ENCODE assay signal across 15 mouse cellular contexts in genomic region chr2:38144067-38144779, GRCm38 (mm10).
A peak's percentile ranks its signal among the peaks of the same experiment; 100 is the strongest.
DNase-seq lines count a peak whose midpoint lies in the region; ATAC-seq and TF ChIP-seq lines count a peak whose summit lies in the region.
"Had no signal": no experiment of that assay in that cellular context is flagged by ENCODE, and none has a peak within 500 bp of the region (broad histone marks: within the 10 kb centered on the region; RNA-seq: fewer than 3 reads in every experiment).

No protein-coding gene starts in this region.

- H3K36me3 ChIP-seq in forebrain, embryonic 14.5 days (ENCODE audit: control insufficient read depth, insufficient read depth, low read length): no peaks in the 10 kb centered on the region
- no peaks in the 10 kb centered on the region for H3K36me3 ChIP-seq in midbrain, embryonic 11.5 days (ENCODE audit: control insufficient read depth, insufficient read depth, low read length)
- H3K36me3 ChIP-seq: limb, embryonic 15.5 days had no signal

- H3K27me3 ChIP-seq in forebrain, embryonic 14.5 days (replicated peaks; ENCODE audit: control insufficient read depth, insufficient read depth, low read length): no peaks in the 10 kb centered on the region
- H3K27me3 ChIP-seq in midbrain, embryonic 11.5 days (ENCODE audit: control insufficient read depth, insufficient read depth, low read length): 0 out of 2 replicates have a peak, but pooled peaks cover 3% of the 10 kb centered on the region
- H3K27me3 ChIP-seq: limb, embryonic 15.5 days had no signal

- 4% methylated on average over 8 of the region's 8 CpGs for WGBS in forebrain, embryonic 14.5 days
- WGBS in midbrain, embryonic 11.5 days: 15% methylated on average over 8 of the region's 8 CpGs

- H3K4me3 ChIP-seq in cortical plate, adult 2 months (ENCODE audit: insufficient read depth, low read length): no peak overlapping the region
- H3K4me3 ChIP-seq in forebrain, embryonic 14.5 days (ENCODE audit: low read depth, low read length): no peak overlapping the region
- no peak overlapping the region for H3K4me3 ChIP-seq in midbrain, embryonic 11.5 days (ENCODE audit: low read depth, low read length)
- H3K4me3 ChIP-seq: erythroblast, embryonic 14.5 days; limb, embryonic 15.5 days; myocyte had no signal

- H3K27ac ChIP-seq in cortical plate, adult 2 months (ENCODE audit: insufficient read depth, low read length): peak overlapping the region; percentile 74
- H3K27ac ChIP-seq in forebrain, embryonic 14.5 days (ENCODE audit: low read depth, low read length): peak overlapping the region; percentile 63
- H3K27ac ChIP-seq in midbrain, embryonic 11.5 days (ENCODE audit: low read depth, low read length): peak overlapping the region; percentile 41
- H3K27ac ChIP-seq: limb, embryonic 15.5 days had no signal

- peak; percentile 3 for DNase-seq in adrenal gland, adult 2 months
- DNase-seq in adrenal gland, postnatal 10 days: no peak
- peak; percentile 94 for DNase-seq in forebrain, embryonic 14.5 days (ENCODE audit: low spot score)
- DNase-seq in midbrain, embryonic 11.5 days (ENCODE audit: low spot score, missing footprints): peak; percentile 92
- no peak for DNase-seq in cerebellum, postnatal 4 days (ENCODE audit: low spot score in 2 of 2)
- no peak for DNase-seq in cerebellum, adult 9-11 months
- DNase-seq in heart, postnatal 36 days: no peak
- DNase-seq: cerebellum, adult 8-10 months; gastrocnemius, postnatal 25 days; kidney, adult 9 months; lung, postnatal 36 days had no signal

- intact Hi-C loops in heart, postnatal 36 days (cut with DNase I): no loop called here

- 0 out of 2 replicates have a peak overlapping the region, but pooled peaks have one; percentile 1 for H3K9ac ChIP-seq in forebrain, embryonic 14.5 days (ENCODE audit: low read length)
- H3K9ac ChIP-seq in midbrain, embryonic 11.5 days (ENCODE audit: low read length): no peak overlapping the region
- H3K9ac ChIP-seq: limb, embryonic 15.5 days had no signal

- no peaks in the 10 kb centered on the region for H3K9me3 ChIP-seq in forebrain, embryonic 14.5 days (replicated peaks; ENCODE audit: control insufficient read depth, low read length)
- no peaks in the 10 kb centered on the region for H3K9me3 ChIP-seq in midbrain, embryonic 11.5 days (ENCODE audit: control insufficient read depth, low read length)
- H3K9me3 ChIP-seq: limb, embryonic 15.5 days had no signal

- ATAC-seq in forebrain, embryonic 14.5 days: peak; percentile 91
- peak; percentile 90 for ATAC-seq in midbrain, embryonic 11.5 days (ENCODE audit: low FRiP score)

- H3K4me2 ChIP-seq in forebrain, embryonic 14.5 days (ENCODE audit: low read length): 0 out of 2 replicates have a peak overlapping the region, but pooled peaks have one; percentile 4
- no peak overlapping the region for H3K4me2 ChIP-seq in midbrain, embryonic 11.5 days
- H3K4me2 ChIP-seq: limb, embryonic 15.5 days had no signal

- H3K4me1 ChIP-seq in cortical plate, adult 2 months (ENCODE audit: control insufficient read depth, insufficient read depth, low read length): peaks cover 4% of the 10 kb centered on the region; the same call in 1 of the 2 replicates
- H3K4me1 ChIP-seq in forebrain, embryonic 14.5 days (ENCODE audit: control insufficient read depth, insufficient read depth, low read length): peaks cover 40% of the 10 kb centered on the region
- H3K4me1 ChIP-seq in midbrain, embryonic 11.5 days (ENCODE audit: control insufficient read depth, insufficient read depth, low read length): peaks cover 33% of the 10 kb centered on the region

- TF ChIP-seq CTCF in cortical plate, adult 2 months (IDR thresholded peaks at IDR 0.05; ENCODE audit: extremely low read depth, insufficient read depth, low read length): no peak

- no peak for TF ChIP-seq POLR2A in cortical plate, adult 2 months (IDR thresholded peaks at IDR 0.05; ENCODE audit: extremely low read depth, insufficient read depth, low read length)

Comparison
In these comparisons a context has a peak if more than half of its experiments do, and no peak if none do; other contexts are left out.
1. DNase-seq: peak in adrenal gland, adult 2 months (single experiment), forebrain, embryonic 14.5 days (single experiment) and midbrain, embryonic 11.5 days (single experiment); none in adrenal gland, postnatal 10 days (single experiment), cerebellum, postnatal 4 days (0 of 2), cerebellum, adult 9-11 months (single experiment) and heart, postnatal 36 days (0 of 2).
2. Peak in every context shown above with its lines, with median percentiles within 50 percentile points of each other: H3K27ac ChIP-seq.